Mouse (Mus musculus) testis, adult 2 months (tissue): ENCODE results near the gene Lrrc71.

Experiments used
- CTCF ChIP-seq: fragments of 200-500 bp; IDR thresholded peaks from 2 replicates; pipeline ENCODE4 v1.5.1; 2012; ENCODE audit warnings: low read depth, mild to moderate bottlenecking, inconsistent platforms, low read length, moderate library complexity; ENCODE audit not compliant: control insufficient read depth, insufficient read depth, insufficient replicate concordance
- POLR2A ChIP-seq: fragments of 200-500 bp; IDR thresholded peaks from 2 replicates; pipeline ENCODE4 v1.6.1; 2012; ENCODE audit warnings: low read depth, mild to moderate bottlenecking, inconsistent platforms, low read length, moderate library complexity; ENCODE audit not compliant: control insufficient read depth

DNA sequence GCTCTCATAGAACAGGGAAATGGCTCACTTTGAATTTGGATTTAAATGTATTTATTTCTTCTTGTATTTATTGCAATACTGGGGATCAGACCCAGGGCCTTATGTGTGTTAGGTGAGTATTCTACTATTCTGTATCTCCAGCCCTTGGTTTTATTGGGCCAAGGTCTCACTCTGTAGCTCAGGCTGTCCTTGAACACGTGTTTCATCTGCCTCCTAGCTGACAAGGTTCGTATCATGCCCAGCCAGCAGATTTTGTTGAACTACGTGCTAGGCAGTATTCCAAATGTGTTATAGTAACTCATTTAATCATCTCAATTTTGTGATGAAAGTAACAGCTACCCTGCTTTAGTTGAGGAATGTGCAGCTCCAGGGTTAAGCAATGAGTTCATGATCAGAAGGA, 6.4 kb downstream of the Lrrc71 start:
- TF ChIP-seq CTCF (no peak), POLR2A (no peak)
